Mouse (Mus musculus): ENCODE measurements around the gene Slc26a5.

GRCm38 (mm10) chr5:21826370-21826769, 39.0 kb downstream of the Slc26a5 start:
- no peak for TF ChIP-seq MAZ (IDR thresholded peaks at IDR 0.05; ENCODE audit: low read depth, low read length)
- TF ChIP-seq MAFK (IDR thresholded peaks at IDR 0.05; ENCODE audit: insufficient replicate concordance, low read length), result no peak
- no peak for TF ChIP-seq CTCF (conservative IDR thresholded peaks at IDR 0.05 in 1 of 2, IDR thresholded peaks at IDR 0.05 in 1 of 2; ENCODE audit: low read depth in 2 of 2, low read length in 2 of 2)
- TF ChIP-seq ZMIZ1 (IDR thresholded peaks at IDR 0.05; ENCODE audit: low read depth, low read length), result no peak
- TF ChIP-seq POLR2A (IDR thresholded peaks at IDR 0.05; ENCODE audit: low read depth, low read length), result no peak
- no peak for TF ChIP-seq NRF1 (IDR thresholded peaks at IDR 0.05; ENCODE audit: low read depth, low read length)
